Mouse (Mus musculus) heart, embryonic 13.5 days (tissue): ENCODE results near the gene Rhou. TPM values are rescaled to one million over a fixed set of nuclear protein-coding genes. Genes with fewer than 3 reads are reported as not detected.
"Not testable (repeated sequence)": the region's sequence is repeated elsewhere in the genome, so short reads cannot be mapped to it uniquely, and the experiment has no call there.

Experiments used
- ATAC-seq: fragments of 200-750 bp; cut with Nextera tagmentation; 2 replicates; pipeline ENCODE4 v1.8.0; 2017; ENCODE audit warnings: moderate TSS enrichment; ENCODE audit not compliant: insufficient number of reproducible peaks, low FRiP score, low TSS enrichment; ENCODE audit errors: extremely low read depth
- H3K27ac ChIP-seq: fragments of 300-500 bp; sonication (generic); replicated peaks from 2 replicates; pipeline ENCODE4 v1.5.1; 2015; ENCODE audit warnings: moderate library complexity, mild to moderate bottlenecking, inconsistent platforms
- H3K27me3 ChIP-seq: fragments of 300-500 bp; sonication (generic); replicated peaks from 2 replicates; pipeline ENCODE4 v1.6.1; 2015; ENCODE audit warnings: mild to moderate bottlenecking, inconsistent platforms
- H3K36me3 ChIP-seq: fragments of 300-500 bp; sonication (generic); 2 replicates; pipeline ENCODE4 v1.6.1; 2015; ENCODE audit warnings: mild to moderate bottlenecking, inconsistent platforms
- H3K4me1 ChIP-seq: fragments of 300-500 bp; sonication (generic); 2 replicates; pipeline ENCODE4 v1.6.1; 2015; ENCODE audit warnings: inconsistent platforms
- H3K4me2 ChIP-seq: fragments of 300-500 bp; sonication (generic); 2 replicates; pipeline ENCODE4 v1.6.1; 2015; ENCODE audit warnings: inconsistent platforms, mild to moderate bottlenecking, moderate library complexity
- H3K4me3 ChIP-seq: fragments of 300-500 bp; sonication (generic); 2 replicates; pipeline ENCODE4 v1.5.1; 2015; ENCODE audit warnings: moderate library complexity, mild to moderate bottlenecking, inconsistent platforms
- H3K9ac ChIP-seq: fragments of 300-500 bp; sonication (generic); 2 replicates; pipeline ENCODE4 v1.6.1; 2015; ENCODE audit warnings: inconsistent platforms, mild to moderate bottlenecking, moderate library complexity
- H3K9me3 ChIP-seq: fragments of 300-500 bp; sonication (generic); 2 replicates; pipeline ENCODE4 v1.6.1; 2016; ENCODE audit warnings: inconsistent platforms
- whole genome bisulfite sequencing: fragments of 180-500 bp; shearing (Covaris S2); methylation state at CpG from one replicate; pipeline ENCODE4 v1.1.7; 2015; ENCODE audit warnings: mixed read lengths; 5-methylcytosine and 5-hydroxymethylcytosine counted together
- polyA plus RNA-seq: library from polyadenylated mRNA; unstranded; fragments of >200 nt; fragmentation: Nextera tagmentation; extraction: Ambion mirVana; gene quantifications from 2 replicates; pipeline ENCODE4 v1.2.1, GENCODE M21; 2015

The Rhou gene
- 7.1 and 8.3 TPM in 2 replicates for polyA plus RNA-seq

- WGBS, result 0% methylated on average over 58 of the region's 58 CpGs
- H3K9me3 ChIP-seq, result no peaks in the 10 kb centered on the region
- H3K4me1 ChIP-seq, result peaks cover 43% of the 10 kb centered on the region
- peak within 1 kb of the TSS; percentile 72 for H3K4me2 ChIP-seq
- ATAC-seq, result peak; percentile 68; the same call in 1 of the 2 replicates
- peaks cover 28% of the 10 kb centered on the region for H3K36me3 ChIP-seq
- H3K9ac ChIP-seq, result peak within 1 kb of the TSS; percentile 96
- H3K27me3 ChIP-seq, result 0 out of 2 replicates have a peak, but pooled peaks cover 4% of the 10 kb centered on the region
- H3K4me3 ChIP-seq, result peak within 1 kb of the TSS; percentile 87
- H3K27ac ChIP-seq, result peak within 1 kb of the TSS; percentile 91
Observed at GRCm38 (mm10) chr8:123653308-123653993, at the start of gene Rhou. Gene Rhou (plus strand): TSS chr8:123653929.

DNA sequence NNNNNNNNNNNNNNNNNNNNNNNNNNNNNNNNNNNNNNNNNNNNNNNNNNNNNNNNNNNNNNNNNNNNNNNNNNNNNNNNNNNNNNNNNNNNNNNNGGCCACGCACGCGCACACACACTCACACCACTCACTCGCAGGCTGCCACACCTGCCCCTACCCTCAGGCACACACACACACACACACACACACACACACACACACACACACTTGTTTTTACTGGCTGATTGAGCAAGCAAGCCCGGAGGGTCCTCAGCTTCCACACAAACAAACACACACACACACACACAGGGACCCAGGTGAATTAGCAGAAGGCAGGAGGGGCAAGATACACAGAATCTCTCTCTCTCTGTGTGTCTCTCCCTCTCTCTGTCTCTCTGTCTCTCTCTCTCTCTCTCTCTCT lies 41.1 kb upstream of the Rhou start:
- not testable (repeated sequence) for H3K27me3 ChIP-seq, ATAC-seq, H3K9ac ChIP-seq, H3K9me3 ChIP-seq, H3K27ac ChIP-seq, H3K4me2 ChIP-seq, H3K4me1 ChIP-seq, H3K36me3 ChIP-seq, H3K4me3 ChIP-seq
- WGBS, result 80% methylated on average over 1 of the region's 5 CpGs

GRCm38 (mm10) chr8:123623523-123623922 lies 30.2 kb upstream of the Rhou start:
- not testable (repeated sequence) for H3K9ac ChIP-seq, H3K4me1 ChIP-seq, ATAC-seq, H3K27ac ChIP-seq, H3K4me3 ChIP-seq, H3K9me3 ChIP-seq, H3K36me3 ChIP-seq, H3K4me2 ChIP-seq
- peaks cover 42% of the 10 kb centered on the region for H3K27me3 ChIP-seq
- no CpG with 5 or more reads among the region's 39 CpGs for WGBS

GRCm38 (mm10) chr8:123624274-123624673 lies 29.5 kb upstream of the Rhou start:
- Histone ChIP-seq H3K36me3 (no peaks in the 10 kb centered on the region), H3K27me3 (peaks cover 40% of the 10 kb centered on the region), H3K9me3 (no peaks in the 10 kb centered on the region), H3K4me1 (peaks cover 8% of the 10 kb centered on the region), H3K27ac (no peak overlapping the region), H3K4me3 (no peak overlapping the region), H3K4me2 (no peak overlapping the region), H3K9ac (no peak overlapping the region)
- no peak for ATAC-seq
- WGBS, result 60% methylated on average over 5 of the region's 5 CpGs

GRCm38 (mm10) chr8:123624702-123625101 lies 29.0 kb upstream of the Rhou start:
- Histone ChIP-seq H3K27me3 (peaks cover 44% of the 10 kb centered on the region), H3K27ac (no peak overlapping the region), H3K9me3 (no peaks in the 10 kb centered on the region), H3K4me1 (peaks cover 11% of the 10 kb centered on the region), H3K4me3 (no peak overlapping the region), H3K4me2 (no peak overlapping the region), H3K36me3 (no peaks in the 10 kb centered on the region), H3K9ac (no peak overlapping the region)
- 38% methylated on average over 1 of the region's 1 CpGs for WGBS
- no peak for ATAC-seq

- Histone ChIP-seq H3K9me3 (no peaks in the 10 kb centered on the region), H3K4me3 (no peak overlapping the region), H3K27me3 (peaks cover 49% of the 10 kb centered on the region), H3K4me2 (no peak overlapping the region), H3K9ac (no peak overlapping the region), H3K36me3 (no peaks in the 10 kb centered on the region), H3K4me1 (peaks cover 12% of the 10 kb centered on the region), H3K27ac (no peak overlapping the region)
- no peak for ATAC-seq
- WGBS, result 24% methylated on average over 2 of the region's 2 CpGs
Observed at GRCm38 (mm10) chr8:123625717-123626116, 28.0 kb upstream of the Rhou start.

GRCm38 (mm10) chr8:123627410-123628147 lies 26.1 kb upstream of the Rhou start:
- Histone ChIP-seq H3K9ac (no peak overlapping the region), H3K4me1 (peaks cover 18% of the 10 kb centered on the region), H3K4me3 (no peak overlapping the region), H3K27me3 (peaks cover 57% of the 10 kb centered on the region), H3K4me2 (no peak overlapping the region), H3K27ac (no peak overlapping the region), H3K9me3 (no peaks in the 10 kb centered on the region), H3K36me3 (no peaks in the 10 kb centered on the region)
- ATAC-seq, result no peak
- WGBS, result 62% methylated on average over 6 of the region's 6 CpGs

DNA sequence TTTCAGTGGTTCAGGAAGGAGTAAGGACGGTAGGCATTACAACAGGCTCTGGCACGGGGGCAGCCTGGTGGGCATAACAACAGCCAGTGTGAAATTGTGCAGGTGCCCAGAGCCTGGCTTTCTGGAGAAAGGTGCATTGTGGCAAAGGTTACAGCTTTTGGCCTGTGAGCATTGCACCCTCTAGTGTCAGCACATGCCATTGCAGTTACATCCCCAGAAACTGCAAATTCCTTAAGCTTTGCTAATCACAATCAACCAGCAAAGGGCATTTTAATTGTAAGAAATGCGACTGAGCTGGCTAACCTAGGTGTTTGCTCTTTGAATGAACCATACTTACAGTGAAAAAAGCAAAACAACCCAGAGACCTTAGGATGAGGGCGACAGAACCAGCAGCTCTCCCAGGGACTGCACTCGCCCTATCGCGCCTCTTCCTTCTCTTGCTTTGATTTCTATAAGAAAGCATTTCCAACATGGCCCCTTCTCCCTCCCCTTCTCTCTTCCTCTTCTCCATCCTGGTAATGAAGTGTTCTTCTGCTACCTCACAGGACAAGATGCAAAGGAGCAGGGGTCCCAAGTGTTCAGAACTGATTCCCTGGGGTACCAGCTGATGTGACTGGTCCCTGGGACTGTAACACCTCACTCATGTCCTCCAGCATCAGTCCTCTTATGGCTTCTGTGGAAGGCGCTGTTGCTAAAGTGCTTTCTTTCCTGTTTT lies 25.3 kb upstream of the Rhou start:
- 2% methylated on average over 8 of the region's 8 CpGs for WGBS
- Histone ChIP-seq H3K9me3 (no peaks in the 10 kb centered on the region), H3K36me3 (no peaks in the 10 kb centered on the region), H3K4me3 (peak overlapping the region; percentile 45), H3K27me3 (peaks cover 57% of the 10 kb centered on the region), H3K27ac (no peak overlapping the region), H3K4me1 (peaks cover 19% of the 10 kb centered on the region), H3K4me2 (peak overlapping the region; percentile 75), H3K9ac (peak overlapping the region; percentile 59; the same call in 1 of the 2 replicates)
- ATAC-seq, result no peak

GRCm38 (mm10) chr8:123628968-123629755 lies 24.6 kb upstream of the Rhou start:
- ATAC-seq, result no peak
- no peak overlapping the region for H3K9ac ChIP-seq
- 11% methylated on average over 19 of the region's 19 CpGs for whole genome bisulfite sequencing

GRCm38 (mm10) chr8:123630058-123630457 lies 23.7 kb upstream of the Rhou start:
- no peak for ATAC-seq
- H3K36me3 ChIP-seq, result no peaks in the 10 kb centered on the region
- H3K9me3 ChIP-seq, result no peaks in the 10 kb centered on the region
- H3K4me2 ChIP-seq, result peak overlapping the region; percentile 60
- no peak overlapping the region for H3K27ac ChIP-seq
- H3K4me1 ChIP-seq, result peaks cover 25% of the 10 kb centered on the region
- no peak overlapping the region for H3K4me3 ChIP-seq
- WGBS, result 44% methylated on average over 10 of the region's 10 CpGs
- no peak overlapping the region for H3K9ac ChIP-seq
- H3K27me3 ChIP-seq, result peaks cover 47% of the 10 kb centered on the region

More at GRCm38 (mm10) chr8:123628968-123629755, 24.6 kb upstream of the Rhou start:
- Histone ChIP-seq H3K36me3 (no peaks in the 10 kb centered on the region), H3K27ac (no peak overlapping the region), H3K27me3 (peaks cover 56% of the 10 kb centered on the region), H3K4me2 (peak overlapping the region; percentile 75), H3K9me3 (no peaks in the 10 kb centered on the region), H3K4me1 (peaks cover 22% of the 10 kb centered on the region), H3K4me3 (peak overlapping the region; percentile 45)
